Mouse (Mus musculus) WW6 (cell line): Measurements from ENCODE around the gene Gad1.

Experiments
- DNase-seq: peaks from one replicate; pipeline ENCODE4 v3.0.0-alpha.2; 2013; ENCODE audit warnings: low read depth, low spot score

The Gad1 gene

DNA sequence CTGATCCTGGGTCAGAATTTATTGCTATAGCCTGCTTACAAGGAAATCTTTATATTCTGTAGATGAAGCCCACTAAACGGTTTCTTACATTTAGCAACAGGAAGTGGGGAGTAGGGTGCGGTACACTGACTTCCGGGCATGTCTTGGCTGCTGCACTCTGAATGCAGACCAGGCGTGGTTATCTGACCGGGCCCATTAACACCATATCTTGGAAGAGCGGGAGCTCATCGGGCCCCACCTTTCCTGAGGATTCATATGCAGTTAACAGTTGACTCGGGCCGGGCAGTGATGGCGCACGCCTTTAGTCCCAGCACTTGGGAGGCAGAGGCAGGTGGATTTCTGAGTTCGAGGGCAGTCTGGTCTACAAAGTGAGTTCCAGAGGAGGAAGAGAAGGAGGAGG lies 75.5 kb downstream of the Gad1 start:
- no peak for DNase-seq

DNA sequence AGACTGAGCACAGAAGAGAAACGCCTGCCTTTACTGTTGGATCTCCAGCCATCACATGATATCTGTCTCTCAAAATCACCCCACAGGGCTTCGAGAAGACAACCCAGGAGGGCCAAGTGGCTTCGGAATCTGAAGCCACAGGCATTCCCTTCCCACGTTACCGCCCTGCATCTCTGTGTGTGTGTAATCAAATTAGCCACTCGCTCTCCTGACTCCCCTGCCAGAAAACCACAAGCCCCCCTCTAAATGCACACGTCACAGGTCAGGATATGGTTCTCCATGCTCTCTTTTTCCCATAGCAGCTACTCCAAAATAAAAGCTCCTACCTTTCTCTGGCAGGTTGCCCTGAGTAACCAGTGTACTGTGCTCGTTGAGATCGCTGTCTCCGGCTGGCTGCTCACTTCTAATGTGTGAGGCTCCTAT lies 76.5 kb downstream of the Gad1 start:
- DNase-seq = no peak

DNA sequence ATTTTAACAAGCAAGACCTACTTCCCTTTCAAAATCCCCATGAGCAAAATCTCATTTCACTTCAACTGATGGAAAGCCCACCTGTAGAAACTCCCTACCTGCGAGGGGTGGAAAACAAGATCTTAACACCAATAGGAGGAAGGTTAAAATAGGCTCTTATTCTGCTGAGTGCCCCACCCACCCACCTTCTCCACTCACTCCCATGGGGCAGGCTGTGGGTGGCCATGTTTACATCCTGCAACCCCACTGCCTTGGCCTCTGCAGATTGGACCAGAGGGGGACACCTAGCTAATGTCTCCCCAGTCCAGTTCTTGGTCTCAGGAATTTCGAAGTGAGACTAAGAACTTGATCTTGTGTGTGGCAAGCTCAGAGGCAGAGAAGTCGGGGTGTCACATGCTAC lies 77.0 kb downstream of the Gad1 start:
- no peak for DNase-seq

DNA sequence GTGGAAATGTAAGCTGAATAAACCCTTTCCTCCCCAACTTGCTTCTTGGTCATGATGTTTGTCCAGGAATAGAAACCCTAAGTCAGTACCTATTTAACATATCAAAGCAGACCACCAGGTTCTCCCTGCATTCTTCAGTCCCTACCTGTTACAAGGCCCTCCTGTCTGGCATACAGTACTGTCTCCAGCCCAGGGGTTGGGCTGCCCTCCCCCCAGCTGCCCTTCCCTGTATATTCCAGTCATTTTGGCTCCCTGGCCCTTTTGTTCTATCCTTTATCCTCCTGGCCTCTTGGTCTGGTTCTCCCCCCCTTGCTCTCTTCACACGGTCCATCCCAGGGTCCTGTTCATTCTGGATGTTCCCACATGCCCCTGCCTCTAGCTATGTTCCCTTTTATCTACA lies 78.4 kb downstream of the Gad1 start:
- no peak for DNase-seq

DNA sequence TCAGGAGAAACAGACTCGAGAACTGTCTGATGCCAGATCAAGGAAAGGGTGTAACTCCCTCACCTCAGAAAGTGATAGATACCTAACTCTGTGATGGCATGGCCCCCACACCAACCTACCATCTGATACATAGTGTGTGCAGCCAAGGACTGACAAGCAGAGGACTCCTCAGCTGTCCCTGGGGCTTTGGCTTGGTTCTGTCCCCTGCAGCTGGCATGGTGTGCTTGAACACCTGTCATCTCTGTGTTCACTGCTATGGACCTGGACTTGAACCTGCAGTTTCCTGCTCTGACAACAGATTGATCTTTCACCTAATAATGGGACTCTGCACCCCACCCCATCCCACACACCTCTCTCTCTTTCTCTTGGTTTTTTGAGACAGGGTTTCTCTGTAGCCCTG lies 79.5 kb downstream of the Gad1 start:
- DNase-seq = no peak

DNA sequence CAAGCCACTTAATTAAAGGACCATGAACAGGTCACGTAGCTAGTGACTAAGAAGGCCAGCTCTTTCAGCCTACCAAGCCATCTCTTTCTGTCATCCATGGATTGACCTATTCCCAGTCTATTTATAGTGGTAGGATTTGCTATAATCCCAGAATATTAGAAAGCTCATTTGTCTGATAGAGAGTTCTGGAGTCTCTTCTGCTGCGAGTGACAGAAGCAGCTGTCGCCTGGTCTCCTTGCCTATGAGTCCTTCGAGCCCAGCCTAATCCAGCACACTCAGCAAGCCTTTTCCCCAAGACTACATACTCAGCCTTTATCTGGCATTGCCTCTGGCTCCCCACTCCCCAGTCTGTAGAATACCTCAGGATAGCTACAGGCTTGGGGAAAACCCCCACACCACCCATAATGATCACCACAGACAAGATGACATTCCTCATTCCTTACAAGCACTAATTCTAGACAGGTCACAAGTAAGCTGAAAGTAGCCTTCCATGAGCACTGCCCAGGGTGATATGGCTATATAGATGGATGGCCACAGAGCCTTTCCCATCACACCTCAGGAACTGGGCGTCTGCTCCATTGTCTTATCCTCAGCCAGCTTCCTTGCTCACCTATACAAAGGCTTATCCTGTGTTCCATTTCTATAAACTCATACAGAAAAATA lies 81.3 kb downstream of the Gad1 start:
- DNase-seq = no peak

DNA sequence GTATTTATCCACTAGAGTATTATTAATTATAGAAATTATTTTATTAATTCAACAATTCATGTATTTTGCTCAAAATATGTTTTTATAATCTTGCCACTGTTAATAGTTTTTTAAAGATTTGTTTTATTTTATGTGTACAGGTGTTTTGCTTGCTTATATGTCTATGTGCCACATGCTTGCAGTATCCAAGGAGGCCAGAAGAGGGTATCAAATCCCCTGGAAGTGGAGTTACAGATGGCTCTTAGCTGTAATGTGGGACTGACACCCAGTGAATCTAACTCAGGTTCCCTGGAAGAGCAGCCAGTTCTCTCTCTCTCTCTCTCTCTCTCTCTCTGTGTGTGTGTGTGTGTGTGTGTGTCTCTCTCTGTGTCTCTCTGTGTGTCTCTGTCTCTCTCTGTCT lies 88.1 kb downstream of the Gad1 start:
- no peak for DNase-seq

DNA sequence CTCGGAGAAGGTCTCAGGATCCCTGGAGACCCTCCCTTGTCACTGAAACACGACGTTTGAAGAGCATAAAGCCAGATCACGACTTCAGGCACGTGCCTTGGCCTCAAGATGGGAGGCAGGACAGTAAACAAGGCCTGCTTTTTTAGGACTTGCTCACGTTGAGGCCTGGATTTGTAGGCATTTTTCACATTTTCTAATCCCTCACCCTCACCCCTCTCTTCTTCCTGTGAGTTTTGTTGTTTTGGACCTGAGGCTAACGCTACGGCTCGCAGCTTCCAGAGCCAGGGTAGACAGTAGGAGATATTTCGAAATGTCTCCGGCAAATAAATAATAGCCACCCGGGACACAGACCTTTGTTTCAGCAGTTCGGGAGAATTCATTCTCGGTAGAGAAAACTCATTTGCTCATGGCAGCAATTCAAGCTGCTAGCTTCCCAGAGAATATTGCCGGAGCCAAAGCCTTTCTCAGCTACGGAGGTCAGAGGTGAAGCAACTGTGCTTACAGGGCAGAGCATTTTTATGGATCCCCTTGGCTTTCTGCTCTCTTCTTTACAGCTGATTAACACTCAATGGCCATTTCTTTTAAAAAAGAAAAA lies 90.2 kb downstream of the Gad1 start:
- no peak for DNase-seq

DNA sequence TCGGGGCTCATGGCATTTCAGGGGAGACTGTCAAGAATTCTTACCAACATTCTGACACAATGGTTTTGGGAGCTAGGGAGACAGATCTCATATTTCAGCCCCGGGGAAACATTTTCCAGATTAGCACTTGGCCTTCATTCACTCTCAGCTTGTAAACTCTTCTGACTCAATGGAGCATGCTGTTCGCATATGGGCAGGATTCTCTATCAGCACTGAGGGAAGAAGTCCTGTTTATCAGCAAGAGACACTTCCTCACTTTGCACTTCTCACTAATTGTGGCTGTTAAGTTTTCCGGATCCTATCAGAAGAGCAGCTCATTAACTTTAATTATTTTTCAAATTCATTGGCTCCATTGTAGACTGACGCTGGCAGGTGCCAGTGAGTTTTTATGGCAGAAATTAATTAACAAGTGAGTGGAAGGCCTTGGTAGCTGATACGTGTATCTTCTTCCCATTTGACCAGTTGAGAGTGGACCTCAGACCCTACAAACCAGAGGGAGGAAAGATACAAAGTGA lies 92.5 kb downstream of the Gad1 start:
- DNase-seq = no peak

DNA sequence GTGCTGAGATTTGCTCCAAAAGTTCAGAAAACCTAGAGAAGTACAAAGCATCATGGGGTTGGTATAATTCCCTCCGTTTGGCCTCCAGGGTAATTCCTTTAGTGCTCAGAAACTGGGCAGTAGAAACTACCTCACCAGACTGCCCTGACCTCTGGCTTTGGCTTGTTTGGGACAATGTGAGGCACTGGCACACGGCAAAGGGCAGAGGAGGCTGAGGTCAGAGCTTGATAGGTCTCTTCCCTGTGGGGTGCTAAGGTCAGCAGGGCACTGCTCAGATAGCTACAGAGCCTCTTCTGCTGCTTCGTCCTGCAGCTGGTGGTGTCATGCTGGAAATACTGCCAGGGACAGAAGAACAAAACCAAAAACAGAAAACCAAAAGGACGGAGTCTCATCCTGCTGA lies 94.8 kb downstream of the Gad1 start:
- DNase-seq = no peak

DNA sequence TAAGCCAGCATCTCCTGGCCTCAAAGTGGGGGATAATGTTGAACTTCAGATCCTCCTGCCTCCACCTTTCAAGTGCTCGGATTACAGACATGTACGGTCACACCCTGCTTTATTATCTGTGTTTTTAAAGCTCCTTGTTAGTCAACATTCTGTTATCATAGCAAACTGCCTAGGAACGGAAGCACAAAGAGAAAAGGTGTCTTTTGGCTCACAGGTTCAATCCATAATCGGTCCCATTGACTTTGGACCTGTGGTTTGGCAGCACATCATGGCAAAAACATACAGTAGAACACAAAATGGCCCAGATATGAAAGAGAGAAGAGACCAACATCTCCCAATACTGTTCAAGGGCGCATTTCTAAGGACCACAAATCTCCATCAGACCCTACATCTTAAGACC lies 95.4 kb downstream of the Gad1 start:
- DNase-seq = no peak

DNA sequence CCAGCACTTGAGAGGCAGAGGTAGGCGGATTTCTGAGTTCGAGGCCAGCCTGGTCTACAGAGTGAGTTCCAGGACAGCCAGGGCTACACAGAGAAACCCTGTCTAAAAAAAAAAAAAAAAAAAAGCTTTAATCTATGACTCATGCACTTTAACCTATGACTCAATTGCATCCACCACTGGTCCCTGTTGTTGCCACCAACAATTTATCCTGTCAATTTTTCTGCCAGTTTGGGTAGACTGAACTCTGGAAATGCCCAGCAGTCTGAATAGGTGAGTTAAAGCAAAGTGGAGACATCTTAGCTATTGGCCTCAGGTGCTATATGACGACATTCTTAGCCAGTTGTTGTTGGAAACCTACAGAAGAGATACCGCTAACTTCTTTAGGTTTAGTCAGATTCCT lies 96.6 kb downstream of the Gad1 start:
- DNase-seq = no peak
